Mouse (Mus musculus) 3T3-L1 (cell line): ENCODE results near the gene Psme1.

ENCODE experiments used
- DNase-seq: peaks from one replicate; pipeline ENCODE4 v3.0.0-alpha.2; 2015; ENCODE audit warnings: low read depth, low spot score

Gene Psme1

GRCm38 (mm10) chr14:55571760-55572159, 6.2 kb upstream of the Psme1 start:
- no peak for DNase-seq

GRCm38 (mm10) chr14:55575302-55575701, 2.6 kb upstream of the Psme1 start, which contains the start of gene Fitm1:
TSS of gene Fitm1 (plus strand) at chr14:55575617.
- DNase-seq, result no peak

DNA sequence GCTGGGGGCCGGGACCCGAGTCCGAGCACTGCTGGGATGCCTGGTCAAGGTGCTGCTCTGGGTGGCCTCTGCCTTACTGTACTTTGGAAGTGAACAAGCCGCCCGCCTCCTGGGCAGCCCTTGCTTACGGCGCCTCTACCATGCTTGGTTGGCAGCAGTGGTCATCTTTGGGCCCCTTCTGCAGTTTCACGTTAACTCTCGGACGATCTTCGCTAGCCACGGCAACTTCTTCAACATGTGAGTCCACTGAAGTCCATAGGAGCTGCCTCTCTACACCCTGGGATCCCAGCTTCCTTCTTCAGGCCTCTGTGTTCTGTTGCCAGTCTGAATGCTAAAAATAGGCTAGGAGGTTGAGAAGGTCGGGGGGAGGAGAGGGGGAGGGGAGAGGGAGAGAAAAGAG, 2.2 kb upstream of the Psme1 start:
- DNase-seq, result no peak

GRCm38 (mm10) chr14:55576376-55576775, 1.5 kb upstream of the Psme1 start:
- no peak for DNase-seq

DNA sequence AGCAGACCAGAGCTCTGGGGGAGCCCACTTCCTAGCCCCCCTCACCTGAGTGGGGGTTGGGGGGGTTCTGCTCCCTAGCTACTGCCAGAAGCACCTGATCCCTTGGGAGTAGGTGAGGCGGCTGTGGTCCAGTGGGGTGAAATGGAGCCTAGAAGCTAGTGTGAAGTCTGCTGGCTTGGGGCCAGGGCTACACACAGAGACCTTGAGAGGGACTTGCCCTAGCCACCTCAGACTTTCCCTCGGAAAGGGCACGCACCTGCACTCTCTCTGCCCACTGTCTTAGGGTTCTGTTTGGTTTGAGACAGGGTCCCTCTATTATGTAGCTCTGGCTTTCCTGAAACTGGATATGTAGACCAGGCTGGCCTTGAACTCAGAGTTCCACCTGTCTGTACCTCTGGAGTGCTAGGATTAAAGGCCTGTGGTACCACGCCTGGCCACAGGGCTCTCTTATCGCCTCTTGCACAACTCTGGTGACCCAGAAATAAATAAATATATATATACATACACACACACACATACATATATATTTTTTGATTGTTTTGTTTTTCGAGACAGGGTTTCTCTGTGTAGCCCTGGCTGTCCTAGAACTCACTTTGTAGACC, 846 bp downstream of the Psme1 start:
- DNase-seq, result peak; percentile 44

- DNase-seq, result no peak
Measured at GRCm38 (mm10) chr14:55579511-55580496, 1.9 kb downstream of the Psme1 start.

DNA sequence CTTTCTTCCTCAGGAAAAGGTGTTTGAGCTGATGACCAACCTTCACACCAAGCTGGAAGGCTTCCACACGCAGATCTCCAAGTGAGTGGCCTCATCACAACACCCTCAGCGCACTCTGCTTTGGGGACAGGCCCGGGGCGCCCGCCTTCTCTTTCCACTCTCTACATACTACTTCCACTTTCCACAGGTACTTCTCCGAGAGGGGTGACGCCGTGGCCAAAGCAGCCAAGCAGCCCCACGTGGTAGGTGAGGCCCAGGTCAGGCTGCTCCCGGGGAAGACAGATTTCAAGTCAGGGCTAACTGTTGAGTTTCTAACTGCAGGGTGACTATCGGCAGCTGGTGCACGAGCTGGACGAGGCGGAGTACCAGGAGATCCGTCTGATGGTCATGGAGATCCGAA, 2.8 kb downstream of the Psme1 start:
- no peak for DNase-seq

DNA sequence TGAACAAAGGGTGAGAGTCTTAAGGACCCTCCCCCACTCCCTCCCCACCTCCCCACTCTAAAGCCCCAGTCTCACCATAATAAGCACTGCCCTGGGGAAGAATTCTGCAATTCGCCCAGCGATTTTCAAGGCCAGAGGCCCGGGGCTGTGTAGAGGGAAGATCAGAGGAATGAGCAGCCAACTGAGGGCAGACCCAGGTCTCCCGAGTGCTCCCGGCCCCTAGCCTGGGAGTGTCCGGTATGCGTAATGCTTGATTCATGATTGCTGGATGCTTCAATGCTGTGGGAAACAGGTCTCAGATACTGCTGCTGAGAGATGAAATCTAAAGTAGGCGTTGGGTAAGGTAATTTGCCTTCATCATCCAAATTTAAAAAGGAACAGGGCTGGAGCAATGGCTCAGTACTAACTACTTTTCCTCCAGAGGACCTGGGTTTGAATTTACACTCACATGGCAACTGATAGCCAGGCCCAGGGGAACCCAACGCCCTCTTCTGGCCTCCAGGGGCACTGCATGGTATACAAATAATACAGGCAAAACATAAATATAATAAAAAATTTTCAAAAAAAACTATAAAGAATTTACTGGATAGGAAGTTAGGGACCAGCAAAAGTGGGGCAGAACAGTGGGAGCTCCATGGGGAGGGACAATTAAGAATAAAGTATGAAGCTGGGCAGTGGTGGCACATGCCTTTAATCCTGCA, 4.2 kb downstream of the Psme1 start:
- DNase-seq, result peak; percentile 8

DNA sequence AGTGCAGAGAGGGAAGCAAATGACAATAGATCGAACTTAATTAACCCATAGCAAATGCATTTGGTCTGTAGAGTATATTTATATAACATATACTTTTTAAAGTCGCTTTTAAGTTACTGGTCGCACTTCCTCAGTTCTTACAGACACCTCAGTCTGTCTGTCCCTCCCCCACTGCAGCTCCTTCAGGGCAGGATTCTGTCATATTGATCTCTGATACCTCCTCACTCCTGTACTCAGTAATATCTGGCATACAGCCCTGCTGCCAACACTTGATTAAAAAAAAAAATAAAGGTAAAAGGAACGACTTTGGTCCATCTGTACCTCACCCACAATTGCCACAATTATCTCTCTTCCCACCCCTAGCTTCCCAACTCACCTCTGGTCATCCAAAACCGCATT, 6.4 kb downstream of the Psme1 start:
- no peak for DNase-seq

DNA sequence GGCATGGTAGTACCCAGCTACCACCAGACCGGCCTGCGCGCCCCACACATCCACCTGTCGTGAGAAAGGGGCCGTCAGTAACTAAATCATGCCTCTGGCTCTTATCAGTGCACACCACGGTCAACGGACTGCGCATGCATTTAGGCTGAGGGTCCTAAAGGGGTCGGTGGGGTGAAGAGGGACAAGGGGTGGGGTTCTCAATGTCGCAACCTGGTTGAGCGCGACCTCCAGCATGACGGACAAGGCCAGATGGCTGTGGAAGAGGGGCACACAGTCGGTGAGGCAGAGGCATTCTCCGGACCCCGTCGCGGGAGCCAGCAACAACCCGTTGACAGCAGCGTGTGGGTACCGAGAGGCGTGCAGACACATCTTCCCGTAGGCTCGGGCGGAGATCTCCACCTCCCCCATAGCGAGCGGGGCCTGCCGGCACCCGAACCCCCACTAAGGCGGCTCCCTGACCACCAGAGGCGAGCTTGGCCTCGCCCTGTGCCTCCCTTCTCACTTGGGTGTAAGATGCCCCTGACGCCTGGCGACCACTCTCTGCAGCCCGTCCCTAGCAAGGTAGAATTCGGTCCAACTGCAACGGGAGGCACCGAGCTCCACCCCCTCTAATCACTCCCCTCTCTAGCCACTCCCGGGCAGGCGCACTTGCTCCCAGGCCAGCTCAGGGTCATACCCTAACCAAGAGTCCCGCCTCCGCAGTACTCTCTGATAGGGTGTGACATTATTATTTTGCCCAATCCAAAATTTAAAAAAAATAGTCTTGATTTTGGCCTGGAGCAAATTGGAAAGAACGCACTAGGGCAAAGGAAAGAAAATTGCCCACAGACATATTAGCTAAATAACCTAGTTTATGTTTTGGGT, 7.0 kb downstream of the Psme1 start, which contains the start of gene Emc9:
Gene Emc9 (minus strand): TSS at position 601 of the 864 bp plus-strand sequence.
- peak; percentile 65 for DNase-seq

- no peak for DNase-seq
Measured at GRCm38 (mm10) chr14:55585566-55585960, 7.6 kb downstream of the Psme1 start.

DNA sequence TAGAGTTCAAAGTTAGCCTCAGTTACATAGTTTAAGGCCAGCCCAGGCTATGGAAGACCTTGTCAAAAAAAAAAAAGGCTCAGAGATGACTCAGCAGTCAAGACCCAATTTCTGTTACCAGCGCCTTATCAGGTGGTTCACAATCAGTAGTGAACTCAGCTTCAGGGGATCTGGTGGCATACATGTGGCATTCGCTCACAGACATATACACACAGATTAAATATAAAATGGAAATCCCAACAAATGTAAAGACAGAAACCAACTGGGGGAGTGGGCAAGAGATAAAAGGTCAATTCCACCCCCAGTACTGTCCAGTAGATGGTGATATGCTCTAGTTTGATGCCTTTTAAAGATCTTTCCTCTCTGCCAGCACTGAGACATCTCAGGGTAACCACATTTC, 8.2 kb downstream of the Psme1 start:
- peak; percentile 15 for DNase-seq

GRCm38 (mm10) chr14:55589271-55589670, 11.3 kb downstream of the Psme1 start:
- no peak for DNase-seq

- DNase-seq, result no peak
Measured at GRCm38 (mm10) chr14:55589771-55590448, 12.0 kb downstream of the Psme1 start.

- DNase-seq, result peak; percentile 96
Measured at GRCm38 (mm10) chr14:55590748-55591330, 12.9 kb downstream of the Psme1 start, which contains the start of gene Psme2. TSS of gene Psme2 (minus strand) at chr14:55591113.

DNA sequence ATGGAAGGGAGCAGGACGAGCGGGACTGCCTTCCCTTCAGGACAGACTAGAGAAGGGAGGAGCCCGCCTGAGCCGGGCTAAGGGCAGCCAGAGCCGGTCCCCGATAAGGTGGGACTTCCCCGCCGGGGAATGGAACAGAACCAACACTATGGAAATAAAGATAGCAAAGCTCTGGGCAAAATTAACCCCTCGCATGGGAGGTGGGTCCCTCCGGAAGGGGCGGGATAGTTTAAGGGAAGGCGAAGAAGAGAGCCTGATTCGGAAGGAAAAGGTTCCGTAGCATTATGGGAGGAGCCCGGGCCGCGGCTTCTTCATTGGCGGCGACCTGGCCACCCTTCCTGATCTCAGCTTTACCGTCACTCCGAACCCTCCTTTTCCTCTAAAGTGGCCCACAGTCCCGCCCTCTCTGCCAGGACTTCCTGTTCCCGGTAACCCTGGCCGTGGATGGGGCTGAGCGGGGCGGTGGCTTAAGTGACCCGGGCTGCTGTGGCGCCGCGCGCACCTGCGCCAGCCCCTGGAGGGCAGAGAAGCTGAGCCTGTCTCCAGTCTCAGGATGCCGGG, 13.5 kb downstream of the Psme1 start, which contains the start of gene Rnf31:
Gene Rnf31 (plus strand): TSS at position 378 of the 561 bp plus-strand sequence.
- DNase-seq, result peak; percentile 95

DNA sequence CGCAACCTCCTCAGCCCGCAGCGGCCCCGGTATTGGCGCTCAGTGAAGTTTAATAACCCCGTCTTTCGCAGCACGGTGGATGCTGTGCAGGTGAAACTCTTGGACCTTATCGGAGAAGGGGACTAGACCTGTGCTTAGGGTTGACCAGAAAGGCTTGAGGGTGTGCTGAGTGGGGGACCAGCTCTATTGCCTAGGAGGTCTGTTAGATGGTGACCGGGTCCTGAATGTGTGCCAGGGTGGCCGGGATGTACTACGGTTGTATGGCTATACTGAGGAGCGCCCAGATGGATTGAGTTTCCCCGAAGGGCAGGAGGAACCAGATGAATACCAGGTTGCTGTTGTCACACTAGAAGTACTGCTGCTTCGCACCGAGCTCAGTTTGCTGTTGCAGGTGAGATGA, 14.3 kb downstream of the Psme1 start:
- DNase-seq, result peak; percentile 17

DNA sequence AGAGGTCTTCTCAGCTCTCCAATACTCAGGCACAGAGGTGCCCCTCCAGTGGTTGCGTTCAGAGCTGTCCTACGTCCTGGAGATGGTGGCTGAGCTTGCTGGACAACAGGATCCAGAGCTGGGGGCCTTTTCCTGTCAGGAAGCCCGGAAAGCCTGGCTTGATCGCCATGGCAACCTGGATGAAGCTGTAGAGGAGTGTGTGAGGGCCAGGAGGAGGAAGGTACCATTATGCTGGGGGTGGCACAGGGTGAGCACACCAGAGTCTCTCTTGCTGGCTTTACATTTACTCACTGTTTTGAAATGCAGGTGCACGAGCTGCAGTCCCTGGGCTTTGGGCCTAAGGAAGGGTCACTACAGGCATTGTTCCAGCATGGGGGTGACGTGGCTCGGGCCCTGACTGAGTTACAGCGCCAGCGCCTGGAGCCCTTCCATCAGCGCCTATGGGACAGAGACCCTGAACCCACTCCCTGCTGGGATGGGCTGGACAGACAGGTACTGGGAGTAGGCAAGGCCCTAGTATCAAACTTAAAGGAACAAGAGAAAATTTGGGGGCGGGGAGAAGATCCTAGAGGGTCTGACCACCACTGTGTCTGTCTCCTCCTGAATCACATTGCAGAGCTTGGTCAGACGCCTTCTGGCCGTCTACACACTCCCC, 18.2 kb downstream of the Psme1 start:
- DNase-seq, result no peak
